Mouse (Mus musculus): ENCODE measurements around the gene Plekhg2. TPM values are rescaled to one million over a fixed set of nuclear protein-coding genes. Genes with fewer than 3 reads are reported as not detected.

Gene Plekhg2
- 22.9 and 23.1 TPM in 2 replicates for polyA plus RNA-seq (2015; fragmentation: Nextera tagmentation; extraction: Ambion mirVana)

- peak within 1 kb of the TSS; percentile 88 for H3K27ac ChIP-seq (ENCODE audit: low read length)
- peaks cover 19% of the 10 kb centered on the region for H3K4me1 ChIP-seq (ENCODE audit: control insufficient read depth, insufficient read depth, low read length)
- H3K9me3 ChIP-seq (replicated peaks; ENCODE audit: control insufficient read depth, low read length, poor library complexity, severe bottlenecking): no peaks in the 10 kb centered on the region
- H3K9ac ChIP-seq (ENCODE audit: low read depth, low read length): peak within 1 kb of the TSS; percentile 80
- WGBS: under 1% methylated on average over 60 of the region's 66 CpGs
- ATAC-seq: peak; percentile 91
- H3K4me2 ChIP-seq (ENCODE audit: low read length): peak within 1 kb of the TSS; percentile 96
- peaks cover under 1% of the 10 kb centered on the region; the same call in 1 of the 2 replicates for H3K27me3 ChIP-seq (ENCODE audit: control insufficient read depth, insufficient read depth, low read depth, low read length)
- no peaks in the 10 kb centered on the region for H3K36me3 ChIP-seq (ENCODE audit: control insufficient read depth, insufficient read depth, low read length)
- H3K4me3 ChIP-seq (ENCODE audit: low read depth, low read length): peak within 1 kb of the TSS; percentile 88
Measured at GRCm38 (mm10) chr7:28372251-28373108, at the start of gene Plekhg2. Gene Plekhg2 (minus strand): TSS chr7:28372599.

- no peak overlapping the region for H3K9ac ChIP-seq (ENCODE audit: low read depth, low read length)
- H3K27me3 ChIP-seq (ENCODE audit: control insufficient read depth, insufficient read depth, low read depth, low read length): no peaks in the 10 kb centered on the region
- no peaks in the 10 kb centered on the region for H3K4me1 ChIP-seq (ENCODE audit: control insufficient read depth, insufficient read depth, low read length)
- WGBS: 94% methylated on average over 2 of the region's 2 CpGs
- H3K9me3 ChIP-seq (replicated peaks; ENCODE audit: control insufficient read depth, low read length, poor library complexity, severe bottlenecking): no peaks in the 10 kb centered on the region
- H3K4me2 ChIP-seq (ENCODE audit: low read length): no peak overlapping the region
- no peak overlapping the region for H3K27ac ChIP-seq (ENCODE audit: low read length)
- H3K36me3 ChIP-seq (ENCODE audit: control insufficient read depth, insufficient read depth, low read length): peaks cover 40% of the 10 kb centered on the region
- ATAC-seq: no peak
- H3K4me3 ChIP-seq (ENCODE audit: low read depth, low read length): no peak overlapping the region
Measured at GRCm38 (mm10) chr7:28419416-28419815, 47.0 kb upstream of the Plekhg2 start.

DNA sequence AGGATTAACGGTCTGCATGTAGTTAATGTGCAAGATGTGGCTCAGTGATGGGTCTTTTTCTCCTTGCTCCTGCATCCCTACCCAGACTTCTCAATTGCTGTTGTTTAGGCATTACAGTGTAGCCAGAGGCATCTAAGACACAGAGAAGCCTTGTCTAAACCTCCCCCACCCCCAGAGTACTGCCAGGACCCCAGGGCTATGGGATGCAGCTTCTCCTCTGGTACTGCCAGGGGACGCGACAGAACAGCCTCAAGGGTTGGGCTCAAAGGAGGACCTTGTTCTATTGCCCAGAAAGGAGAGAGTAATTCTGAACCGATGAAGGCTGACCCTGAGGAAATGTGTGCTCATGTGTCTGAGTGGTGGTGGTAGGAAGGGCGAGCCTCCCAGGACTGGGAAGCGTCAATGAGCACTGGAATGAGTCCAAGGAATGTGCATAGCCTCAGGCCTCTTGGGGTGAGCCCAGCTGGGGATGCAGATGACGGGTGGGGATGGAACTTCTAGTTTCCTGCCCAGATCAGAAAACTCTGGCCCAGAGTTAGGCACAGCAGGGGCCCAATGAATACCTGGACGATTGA is 45.8 kb upstream of the Plekhg2 start:
- Histone ChIP-seq H3K9ac (ENCODE audit: low read depth, low read length) (no peak overlapping the region), H3K4me2 (ENCODE audit: low read length) (no peak overlapping the region), H3K4me1 (ENCODE audit: control insufficient read depth, insufficient read depth, low read length) (no peaks in the 10 kb centered on the region), H3K9me3 (replicated peaks; ENCODE audit: control insufficient read depth, low read length, poor library complexity, severe bottlenecking) (no peaks in the 10 kb centered on the region), H3K27me3 (ENCODE audit: control insufficient read depth, insufficient read depth, low read depth, low read length) (no peaks in the 10 kb centered on the region), H3K36me3 (ENCODE audit: control insufficient read depth, insufficient read depth, low read length) (peaks cover 47% of the 10 kb centered on the region), H3K4me3 (ENCODE audit: low read depth, low read length) (no peak overlapping the region), H3K27ac (ENCODE audit: low read length) (no peak overlapping the region)
- WGBS: 91% methylated on average over 8 of the region's 8 CpGs
- no peak; the same call in 1 of the 2 replicates for ATAC-seq

- no peak for ATAC-seq
- no peak overlapping the region for H3K27ac ChIP-seq (ENCODE audit: low read length)
- no peak overlapping the region for H3K9ac ChIP-seq (ENCODE audit: low read depth, low read length)
- H3K4me1 ChIP-seq (ENCODE audit: control insufficient read depth, insufficient read depth, low read length): no peaks in the 10 kb centered on the region
- no peaks in the 10 kb centered on the region for H3K27me3 ChIP-seq (ENCODE audit: control insufficient read depth, insufficient read depth, low read depth, low read length)
- H3K9me3 ChIP-seq (replicated peaks; ENCODE audit: control insufficient read depth, low read length, poor library complexity, severe bottlenecking): no peaks in the 10 kb centered on the region
- peaks cover 55% of the 10 kb centered on the region for H3K36me3 ChIP-seq (ENCODE audit: control insufficient read depth, insufficient read depth, low read length)
- H3K4me3 ChIP-seq (ENCODE audit: low read depth, low read length): no peak overlapping the region
- H3K4me2 ChIP-seq (ENCODE audit: low read length): no peak overlapping the region
Measured at GRCm38 (mm10) chr7:28417368-28417767, 45.0 kb upstream of the Plekhg2 start.

GRCm38 (mm10) chr7:28412826-28413225 is 40.4 kb upstream of the Plekhg2 start:
- Histone ChIP-seq H3K4me3 (ENCODE audit: low read depth, low read length) (no peak overlapping the region), H3K4me1 (ENCODE audit: control insufficient read depth, insufficient read depth, low read length) (no peaks in the 10 kb centered on the region), H3K27me3 (ENCODE audit: control insufficient read depth, insufficient read depth, low read depth, low read length) (no peaks in the 10 kb centered on the region), H3K27ac (ENCODE audit: low read length) (no peak overlapping the region), H3K4me2 (ENCODE audit: low read length) (no peak overlapping the region), H3K9me3 (replicated peaks; ENCODE audit: control insufficient read depth, low read length, poor library complexity, severe bottlenecking) (no peaks in the 10 kb centered on the region), H3K9ac (ENCODE audit: low read depth, low read length) (no peak overlapping the region), H3K36me3 (ENCODE audit: control insufficient read depth, insufficient read depth, low read length) (peaks cover 45% of the 10 kb centered on the region)
- no peak for ATAC-seq
- 90% methylated on average over 4 of the region's 4 CpGs for WGBS

- Histone ChIP-seq H3K4me2 (ENCODE audit: low read length) (no peak overlapping the region), H3K36me3 (ENCODE audit: control insufficient read depth, insufficient read depth, low read length) (peaks cover 51% of the 10 kb centered on the region), H3K27ac (ENCODE audit: low read length) (no peak overlapping the region), H3K9ac (ENCODE audit: low read depth, low read length) (no peak overlapping the region), H3K4me3 (ENCODE audit: low read depth, low read length) (no peak overlapping the region), H3K4me1 (ENCODE audit: control insufficient read depth, insufficient read depth, low read length) (no peaks in the 10 kb centered on the region), H3K27me3 (ENCODE audit: control insufficient read depth, insufficient read depth, low read depth, low read length) (no peaks in the 10 kb centered on the region), H3K9me3 (replicated peaks; ENCODE audit: control insufficient read depth, low read length, poor library complexity, severe bottlenecking) (no peaks in the 10 kb centered on the region)
- ATAC-seq: no peak
- 90% methylated on average over 3 of the region's 3 CpGs for WGBS
Measured at GRCm38 (mm10) chr7:28410841-28411475, 38.6 kb upstream of the Plekhg2 start.

DNA sequence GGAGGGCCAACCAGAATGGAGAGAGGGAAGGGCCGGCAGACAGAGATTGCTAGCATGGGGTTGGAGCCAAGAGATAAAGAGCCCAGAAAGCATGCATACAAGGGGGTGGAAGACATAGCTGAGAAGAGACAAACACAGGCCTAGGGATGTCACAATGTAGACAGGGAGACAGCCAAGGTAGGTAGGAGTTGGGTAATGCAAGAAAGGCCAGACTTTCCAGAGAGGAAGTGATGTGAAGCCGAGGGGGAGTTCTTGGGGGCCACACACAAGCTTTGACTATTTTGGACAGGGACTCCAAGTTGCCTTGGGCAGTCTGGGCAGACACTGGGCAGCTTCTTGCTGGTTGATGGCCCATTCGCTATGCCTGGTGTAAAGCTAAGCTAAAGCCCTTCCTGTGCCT is 29.5 kb upstream of the Plekhg2 start:
- H3K36me3 ChIP-seq (ENCODE audit: control insufficient read depth, insufficient read depth, low read length): peaks cover 62% of the 10 kb centered on the region
- H3K27me3 ChIP-seq (ENCODE audit: control insufficient read depth, insufficient read depth, low read depth, low read length): no peaks in the 10 kb centered on the region
- H3K9ac ChIP-seq (ENCODE audit: low read depth, low read length): no peak overlapping the region
- H3K4me1 ChIP-seq (ENCODE audit: control insufficient read depth, insufficient read depth, low read length): no peaks in the 10 kb centered on the region
- H3K4me2 ChIP-seq (ENCODE audit: low read length): no peak overlapping the region
- no peak overlapping the region for H3K4me3 ChIP-seq (ENCODE audit: low read depth, low read length)
- no peaks in the 10 kb centered on the region for H3K9me3 ChIP-seq (replicated peaks; ENCODE audit: control insufficient read depth, low read length, poor library complexity, severe bottlenecking)
- H3K27ac ChIP-seq (ENCODE audit: low read length): no peak overlapping the region
- no peak for ATAC-seq
- 88% methylated on average over 3 of the region's 3 CpGs for WGBS

DNA sequence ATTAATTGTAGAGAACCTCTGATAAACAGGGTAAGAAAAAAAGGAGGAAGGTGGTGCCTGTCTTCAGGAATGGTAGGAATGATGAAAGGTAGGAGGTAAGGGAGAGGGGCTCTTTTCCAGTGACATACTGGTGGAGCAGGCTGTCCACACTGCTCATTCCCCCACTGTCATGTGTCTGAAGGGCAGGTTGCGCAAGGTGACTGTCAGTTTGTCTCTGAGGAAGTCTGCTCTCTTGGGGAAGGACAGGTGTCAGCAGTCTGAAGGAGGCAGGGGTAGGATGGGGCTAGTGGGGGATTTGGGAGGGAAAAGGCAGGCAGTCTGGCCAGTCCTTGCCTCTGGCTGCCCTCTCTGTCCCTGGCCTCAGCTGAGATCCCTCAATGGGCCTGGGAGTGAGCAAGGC is 28.6 kb upstream of the Plekhg2 start:
- Histone ChIP-seq H3K4me2 (ENCODE audit: low read length) (no peak overlapping the region), H3K9ac (ENCODE audit: low read depth, low read length) (no peak overlapping the region), H3K27ac (ENCODE audit: low read length) (no peak overlapping the region), H3K9me3 (replicated peaks; ENCODE audit: control insufficient read depth, low read length, poor library complexity, severe bottlenecking) (no peaks in the 10 kb centered on the region), H3K36me3 (ENCODE audit: control insufficient read depth, insufficient read depth, low read length) (peaks cover 59% of the 10 kb centered on the region), H3K27me3 (ENCODE audit: control insufficient read depth, insufficient read depth, low read depth, low read length) (no peaks in the 10 kb centered on the region), H3K4me3 (ENCODE audit: low read depth, low read length) (no peak overlapping the region), H3K4me1 (ENCODE audit: control insufficient read depth, insufficient read depth, low read length) (no peaks in the 10 kb centered on the region)
- WGBS: 91% methylated on average over 1 of the region's 1 CpGs
- ATAC-seq: no peak

All from midbrain, embryonic 16.5 days (tissue).